ENCODE assay signal across 17 mouse cellular contexts in the genomic region with DNA sequence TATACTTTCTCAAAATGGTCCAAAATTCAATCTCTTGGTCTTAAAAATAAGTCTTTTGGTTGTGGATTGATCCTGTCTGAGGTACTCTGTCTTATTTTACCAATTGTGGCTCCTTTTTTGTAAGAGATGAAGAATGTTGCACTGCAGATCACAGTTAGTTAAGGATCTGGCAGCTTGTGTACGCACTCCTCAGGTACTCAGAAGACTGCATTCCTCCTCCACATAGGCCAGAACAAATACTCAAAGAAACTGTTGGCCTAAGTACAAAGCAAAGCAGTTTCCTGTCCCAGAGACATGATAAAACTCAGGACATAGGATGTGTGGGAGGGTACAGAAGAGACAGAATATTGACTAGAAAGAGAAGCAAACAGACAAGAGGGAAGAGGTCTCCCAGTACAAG.
"Had no signal": no experiment of that assay in that cellular context is flagged by ENCODE, and none has a peak within 500 bp of the region (broad histone marks: within the 10 kb centered on the region; RNA-seq: fewer than 3 reads in every experiment).

No protein-coding gene starts in this region.

- H3K36me3 ChIP-seq: liver, embryonic 13.5 days; liver, embryonic 15.5 days; midbrain, embryonic 13.5 days; midbrain, embryonic 15.5 days; neural tube, embryonic 12.5 days; stomach, embryonic 15.5 days had no signal

- ATAC-seq: liver, postnatal 0 days; midbrain, embryonic 13.5 days; midbrain, embryonic 15.5 days had no signal

- DNase-seq: liver; liver, embryonic 13.5 days; liver, postnatal 0 days; right cerebral cortex, postnatal 14 days; thymus, adult 2 months; thymus, postnatal 25 days; thymus, postnatal 4 days had no signal

- H3K4me1 ChIP-seq: liver, embryonic 13.5 days; liver, embryonic 15.5 days; megakaryocyte, embryonic 14.5 days; midbrain, embryonic 13.5 days; midbrain, embryonic 15.5 days; neural tube, embryonic 12.5 days; stomach, embryonic 15.5 days had no signal

- H3K4me3 ChIP-seq: liver, embryonic 13.5 days; liver, embryonic 15.5 days; megakaryocyte, embryonic 14.5 days; midbrain, embryonic 13.5 days; midbrain, embryonic 15.5 days; neural tube, embryonic 12.5 days; stomach, embryonic 15.5 days had no signal

- H3K4me2 ChIP-seq: liver, embryonic 11.5 days; liver, embryonic 13.5 days; liver, embryonic 15.5 days; midbrain, embryonic 11.5 days; midbrain, embryonic 13.5 days; midbrain, embryonic 15.5 days; neural tube, embryonic 12.5 days; stomach, embryonic 15.5 days had no signal

- H3K27ac ChIP-seq: liver, embryonic 13.5 days; liver, embryonic 15.5 days; macrophage; midbrain, embryonic 13.5 days; midbrain, embryonic 15.5 days; neural tube, embryonic 12.5 days; stomach, embryonic 15.5 days; stomach, postnatal 0 days had no signal

- H3K9me3 ChIP-seq: liver, embryonic 13.5 days; liver, embryonic 15.5 days; megakaryocyte, embryonic 14.5 days; midbrain, embryonic 13.5 days; midbrain, embryonic 15.5 days; neural tube, embryonic 12.5 days; stomach, embryonic 15.5 days had no signal

- H3K27me3 ChIP-seq: liver, embryonic 13.5 days; liver, embryonic 15.5 days; megakaryocyte, embryonic 14.5 days; midbrain, embryonic 13.5 days; midbrain, embryonic 15.5 days; neural tube, embryonic 12.5 days; stomach, embryonic 15.5 days had no signal

- H3K9ac ChIP-seq: liver, embryonic 13.5 days; liver, embryonic 15.5 days; liver, postnatal 0 days; midbrain, embryonic 13.5 days; midbrain, embryonic 15.5 days; neural tube, embryonic 12.5 days; stomach, embryonic 15.5 days had no signal
